Mouse (Mus musculus) liver, postnatal 0 days (tissue): ENCODE measurements around the gene Mboat2. TPM values are rescaled to one million over a fixed set of nuclear protein-coding genes. Genes with fewer than 3 reads are reported as not detected.

Experiments
- ATAC-seq: fragments of 200-750 bp; cut with Nextera tagmentation; 2 replicates; pipeline ENCODE4 v1.8.0; 2017; ENCODE audit warnings: mild to moderate bottlenecking, moderate library complexity
- DNase-seq: peaks from one replicate; pipeline ENCODE4 v3.0.0-alpha.2; 2016
- H3K27ac ChIP-seq: fragments of 300-500 bp; sonication (generic); 2 replicates; pipeline ENCODE4 v1.5.1; 2014; ENCODE audit warnings: antibody characterized with exemption, moderate library complexity, mild to moderate bottlenecking, low read depth
- H3K27me3 ChIP-seq: fragments of 300-500 bp; sonication (generic); 2 replicates; pipeline ENCODE4 v1.6.1; 2014; ENCODE audit warnings: low read length, control low read depth, mixed read lengths; ENCODE audit not compliant: insufficient read depth
- H3K36me3 ChIP-seq: fragments of 300-500 bp; sonication (generic); replicated peaks from 2 replicates; pipeline ENCODE4 v1.6.1; 2014; ENCODE audit warnings: mild to moderate bottlenecking, control low read depth, low read length, moderate library complexity, mixed read lengths; ENCODE audit not compliant: insufficient read depth
- H3K4me1 ChIP-seq: fragments of 300-500 bp; sonication (generic); 2 replicates; pipeline ENCODE4 v1.6.1; 2014; ENCODE audit warnings: antibody characterized with exemption, mild to moderate bottlenecking, control low read depth; ENCODE audit not compliant: insufficient read depth
- H3K4me2 ChIP-seq: fragments of 300-500 bp; sonication (generic); 2 replicates; pipeline ENCODE4 v1.6.1; 2014; ENCODE audit warnings: low read depth, mild to moderate bottlenecking, low read length, moderate library complexity, mixed read lengths
- H3K4me3 ChIP-seq: fragments of 300-500 bp; sonication (generic); 2 replicates; pipeline ENCODE4 v1.5.1; 2014; ENCODE audit warnings: low read depth, low read length
- H3K9ac ChIP-seq: fragments of 300-500 bp; sonication (generic); replicated peaks from 2 replicates; pipeline ENCODE4 v1.6.1; 2014; ENCODE audit warnings: mild to moderate bottlenecking, moderate library complexity
- H3K9me3 ChIP-seq: fragments of 300-500 bp; sonication (generic); 2 replicates; pipeline ENCODE4 v1.6.1; 2016; ENCODE audit warnings: mild to moderate bottlenecking, control low read depth, low read length, mixed read lengths
- CTCF ChIP-seq: sonication (generic); IDR thresholded peaks from 2 replicates; pipeline ENCODE4 v1.5.1; 2016; ENCODE audit warnings: antibody characterized with exemption, low read depth
- EP300 ChIP-seq: IDR thresholded peaks from 2 replicates; pipeline ENCODE4 v1.6.1; 2016; ENCODE audit warnings: antibody characterized with exemption, low read depth, mild to moderate bottlenecking
- WGBS: fragments of 180-500 bp; shearing (Covaris S2); extraction: QIAGEN DNeasy Blood & Tissue Kit; methylation state at CpG from one replicate; pipeline ENCODE4 v1.1.7; 2014; ENCODE audit not compliant: insufficient replicate concordance; 5-methylcytosine and 5-hydroxymethylcytosine counted together
- polyA plus RNA-seq: library from polyadenylated mRNA; unstranded; fragments of >200 nt; fragmentation: Nextera tagmentation; extraction: Ambion mirVana; gene quantifications from 2 replicates; pipeline ENCODE4 v1.2.1, GENCODE M21; 2015

Mboat2 gene
- polyA plus RNA-seq, 1 experiment from 2014 or later, result 2.0 TPM

DNA sequence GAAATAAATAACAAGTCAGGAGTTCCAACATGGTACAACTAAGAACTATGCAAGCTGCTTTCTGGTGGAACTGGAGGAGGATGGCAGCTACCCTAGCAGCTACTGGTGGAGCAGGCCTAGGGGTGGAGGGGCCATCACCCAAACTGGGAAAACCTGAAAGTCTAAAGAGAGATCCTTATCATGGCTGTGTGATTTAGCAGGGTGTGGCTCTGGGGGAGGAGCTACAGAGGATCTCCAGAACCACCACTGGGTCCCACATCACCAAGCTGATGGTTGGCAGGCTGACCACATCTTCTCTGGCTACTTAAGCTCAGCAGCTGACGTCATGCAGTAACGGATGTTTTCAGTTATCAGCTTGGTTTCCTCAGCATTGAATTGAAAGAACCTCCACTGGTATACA, 7.8 kb upstream of the Mboat2 start:
- Histone ChIP-seq H3K27me3 (no peaks in the 10 kb centered on the region), H3K36me3 (no peaks in the 10 kb centered on the region), H3K4me1 (no peaks in the 10 kb centered on the region), H3K9ac (no peak overlapping the region), H3K9me3 (no peaks in the 10 kb centered on the region), H3K4me3 (no peak overlapping the region), H3K4me2 (no peak overlapping the region), H3K27ac (no peak overlapping the region)
- ATAC-seq (no peak), DNase-seq (no peak)
- TF ChIP-seq CTCF (no peak), EP300 (no peak)
- WGBS, result 64% methylated on average over 2 of the region's 2 CpGs

DNA sequence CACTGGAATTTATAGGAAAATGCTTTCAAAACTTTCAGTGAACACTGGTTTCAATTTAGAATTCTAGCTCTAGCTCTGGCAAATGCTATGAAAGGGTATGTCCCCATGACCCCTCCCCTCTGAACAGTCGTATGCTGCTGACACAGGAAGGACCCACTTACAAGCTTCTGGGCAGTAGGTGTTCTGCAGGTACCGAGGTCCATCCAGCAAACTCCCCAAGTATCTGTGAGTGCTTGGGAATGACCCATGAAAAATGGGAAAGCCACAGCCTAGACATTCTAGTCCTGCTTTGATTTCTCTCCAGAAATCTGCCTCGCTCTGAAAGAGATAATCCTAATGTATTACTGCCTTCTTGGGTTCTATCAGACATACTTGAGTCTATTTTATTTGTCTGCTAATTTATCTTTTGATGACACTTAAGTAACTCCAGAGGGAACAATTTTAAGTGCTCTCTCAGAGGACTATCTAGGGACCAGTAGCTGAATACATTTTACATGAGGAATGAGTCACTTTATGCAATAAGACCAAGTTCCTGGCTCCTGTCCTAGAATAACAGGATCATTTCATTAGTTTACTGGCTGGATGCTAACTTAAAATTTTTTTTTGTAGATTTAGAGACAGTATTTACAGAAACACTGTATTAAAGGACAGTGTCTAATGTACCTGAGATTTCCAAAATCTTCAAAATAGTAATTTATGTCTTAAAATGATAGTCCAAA, 6.9 kb upstream of the Mboat2 start:
- H3K4me3 ChIP-seq, result no peak overlapping the region
- H3K36me3 ChIP-seq, result no peaks in the 10 kb centered on the region
- no peaks in the 10 kb centered on the region for H3K9me3 ChIP-seq
- no peak for ATAC-seq
- no peak for DNase-seq
- no peaks in the 10 kb centered on the region for H3K4me1 ChIP-seq
- H3K27ac ChIP-seq, result no peak overlapping the region
- H3K27me3 ChIP-seq, result no peaks in the 10 kb centered on the region
- TF ChIP-seq EP300 (no peak), CTCF (no peak)
- 72% methylated on average over 3 of the region's 3 CpGs for WGBS
- no peak overlapping the region for H3K9ac ChIP-seq
- H3K4me2 ChIP-seq, result no peak overlapping the region

DNA sequence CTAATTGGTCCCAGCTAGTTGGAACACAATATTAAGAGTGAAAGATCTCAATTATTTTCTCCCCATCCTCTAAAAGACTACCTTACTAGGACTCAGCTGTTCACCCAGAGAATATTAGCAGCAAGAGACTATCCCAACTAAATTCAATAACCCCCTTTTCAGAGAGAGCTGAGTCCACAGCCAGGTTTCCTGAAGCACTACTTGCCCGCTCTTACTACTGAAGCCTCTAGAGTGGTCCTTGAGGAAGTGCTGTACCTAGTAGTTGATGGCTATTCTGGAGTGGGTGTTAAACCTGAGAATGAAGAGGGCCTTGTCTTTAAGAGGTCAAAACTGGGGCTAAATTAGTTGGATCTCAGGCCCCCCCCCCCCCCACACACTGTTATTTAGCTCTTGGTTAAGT, 593 bp upstream of the Mboat2 start:
- no peak for TF ChIP-seq CTCF
- TF ChIP-seq EP300, result no peak
- H3K36me3 ChIP-seq, result no peaks in the 10 kb centered on the region
- ATAC-seq (no peak), DNase-seq (no peak)
- no peaks in the 10 kb centered on the region for H3K9me3 ChIP-seq
- H3K4me3 ChIP-seq, result no peak overlapping the region
- no peak overlapping the region for H3K9ac ChIP-seq
- peaks cover 14% of the 10 kb centered on the region for H3K4me1 ChIP-seq
- H3K27me3 ChIP-seq, result peaks cover 14% of the 10 kb centered on the region
- no peak overlapping the region for H3K4me2 ChIP-seq
- no peak overlapping the region for H3K27ac ChIP-seq
- 94% methylated on average over 1 of the region's 1 CpGs for WGBS

DNA sequence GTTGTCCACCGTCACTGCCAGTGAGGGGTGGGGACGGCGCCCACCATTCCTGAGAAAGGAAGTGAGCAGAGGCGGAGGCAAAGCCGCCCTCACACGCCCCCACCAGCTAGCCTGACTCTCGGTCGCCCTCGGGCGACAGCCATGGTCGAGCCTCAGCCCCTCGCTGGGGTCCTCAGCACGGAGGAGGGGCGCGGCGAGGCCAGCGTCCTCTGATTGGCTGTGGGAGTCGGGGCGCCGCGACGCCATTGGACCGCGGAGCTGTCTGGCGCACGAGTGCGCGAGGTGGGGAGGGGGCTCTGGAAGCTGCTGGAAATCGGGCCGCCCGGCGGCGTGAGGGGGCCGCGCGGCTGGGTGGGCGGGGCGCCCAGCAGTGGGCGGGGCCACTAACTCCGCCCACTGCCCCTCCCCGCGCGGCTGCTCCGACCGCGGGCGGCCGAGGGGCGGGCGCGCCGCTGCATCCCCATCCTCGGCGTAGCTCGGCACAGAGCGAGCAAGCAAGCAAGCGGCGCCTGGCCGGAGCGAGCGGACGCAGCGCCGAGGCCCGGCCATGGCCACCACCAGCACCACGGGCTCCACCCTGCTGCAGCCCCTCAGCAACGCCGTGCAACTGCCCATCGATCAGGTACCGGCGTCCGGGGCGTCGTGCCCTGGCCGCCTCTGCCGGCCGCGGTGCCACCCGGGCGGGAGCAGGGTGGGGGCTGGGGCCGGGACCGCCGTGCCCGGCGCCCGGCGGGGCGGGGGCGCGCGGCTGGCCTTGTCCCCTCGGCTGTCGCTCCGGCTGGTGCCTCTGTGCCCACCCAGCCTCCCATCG, 679 bp downstream of the Mboat2 start:
- H3K9ac ChIP-seq, result peak overlapping the region; percentile 60
- H3K9me3 ChIP-seq, result no peaks in the 10 kb centered on the region
- H3K36me3 ChIP-seq, result no peaks in the 10 kb centered on the region
- H3K27me3 ChIP-seq, result peaks cover 14% of the 10 kb centered on the region
- H3K4me2 ChIP-seq, result peak overlapping the region; percentile 100
- no peak overlapping the region for H3K27ac ChIP-seq
- peak overlapping the region; percentile 78 for H3K4me3 ChIP-seq
- H3K4me1 ChIP-seq, result peaks cover 14% of the 10 kb centered on the region
- ATAC-seq (peak; percentile 89), DNase-seq (peak; percentile 72)
- TF ChIP-seq EP300 (no peak), CTCF (peak; percentile 26)
- WGBS, result under 1% methylated on average over 67 of the region's 95 CpGs

GRCm38 (mm10) chr12:24831964-24832427, 1.3 kb downstream of the Mboat2 start:
- H3K4me2 ChIP-seq, result peak overlapping the region; percentile 100
- WGBS, result under 1% methylated on average over 19 of the region's 32 CpGs
- H3K36me3 ChIP-seq, result no peaks in the 10 kb centered on the region
- DNase-seq (no peak), ATAC-seq (no peak)
- peaks cover 16% of the 10 kb centered on the region for H3K4me1 ChIP-seq
- H3K27me3 ChIP-seq, result peaks cover 14% of the 10 kb centered on the region
- no peaks in the 10 kb centered on the region for H3K9me3 ChIP-seq
- H3K4me3 ChIP-seq, result peak overlapping the region; percentile 78
- H3K9ac ChIP-seq, result peak overlapping the region; percentile 60
- H3K27ac ChIP-seq, result no peak overlapping the region
- TF ChIP-seq CTCF (no peak), EP300 (no peak)

GRCm38 (mm10) chr12:24832438-24832837, 1.8 kb downstream of the Mboat2 start:
- Histone ChIP-seq H3K4me2 (peak overlapping the region; percentile 100), H3K27me3 (peaks cover 14% of the 10 kb centered on the region), H3K27ac (no peak overlapping the region), H3K9ac (peak overlapping the region; percentile 60), H3K9me3 (no peaks in the 10 kb centered on the region), H3K4me3 (peak overlapping the region; percentile 78), H3K4me1 (peaks cover 16% of the 10 kb centered on the region), H3K36me3 (no peaks in the 10 kb centered on the region)
- no peak for DNase-seq
- WGBS, result 45% methylated on average over 2 of the region's 2 CpGs
- ATAC-seq, result no peak
- TF ChIP-seq CTCF (no peak), EP300 (no peak)
